Mouse (Mus musculus) ZHBTc4 (cell line): ENCODE data around the gene Hs1bp3.

Source experiments
- DNase-seq: peaks from one replicate; pipeline ENCODE4 v3.0.0-alpha.2; 2011; ENCODE audit warnings: low read depth, low spot score

Gene Hs1bp3

GRCm38 (mm10) chr12:8336601-8337285, 23.5 kb downstream of the Hs1bp3 start:
- DNase-seq, result no peak

DNA sequence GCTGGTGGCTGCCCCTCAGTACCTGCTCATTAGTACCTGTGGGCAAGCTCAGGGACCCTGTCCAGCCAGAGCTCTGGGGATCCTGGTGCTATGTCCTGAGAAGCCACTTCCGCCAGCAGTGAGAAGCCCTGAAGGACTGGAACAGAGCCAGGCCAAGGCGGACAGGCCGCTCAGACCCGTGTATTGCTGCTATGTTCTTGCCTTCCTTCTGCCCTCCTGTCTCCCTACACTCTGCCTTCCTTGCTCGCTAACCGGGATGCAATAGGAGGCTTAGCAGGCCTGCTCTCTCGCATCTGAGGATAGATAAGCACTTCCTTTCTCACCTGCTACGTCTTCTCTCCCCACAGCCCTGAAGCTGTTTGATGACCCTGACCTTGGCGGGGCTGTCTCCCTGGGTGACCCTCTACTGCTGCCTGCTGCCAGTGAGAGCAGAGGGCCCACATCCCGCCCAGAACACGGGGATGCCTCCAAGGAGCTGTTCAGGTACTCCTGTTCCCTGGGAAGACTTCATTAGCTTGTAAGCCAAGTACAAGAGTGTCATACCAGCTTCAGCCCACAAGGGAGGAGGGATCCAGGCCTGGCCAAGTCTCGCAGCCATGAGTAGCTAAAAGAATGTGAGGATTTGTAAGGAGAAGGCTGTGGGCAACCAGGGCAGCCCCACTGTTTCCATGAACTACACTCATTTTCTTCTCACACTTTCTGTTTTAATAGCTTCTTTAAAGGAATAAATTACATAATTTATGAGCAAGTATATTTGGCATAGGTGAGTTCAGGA, 24.2 kb downstream of the Hs1bp3 start:
- DNase-seq, result peak; percentile 65

DNA sequence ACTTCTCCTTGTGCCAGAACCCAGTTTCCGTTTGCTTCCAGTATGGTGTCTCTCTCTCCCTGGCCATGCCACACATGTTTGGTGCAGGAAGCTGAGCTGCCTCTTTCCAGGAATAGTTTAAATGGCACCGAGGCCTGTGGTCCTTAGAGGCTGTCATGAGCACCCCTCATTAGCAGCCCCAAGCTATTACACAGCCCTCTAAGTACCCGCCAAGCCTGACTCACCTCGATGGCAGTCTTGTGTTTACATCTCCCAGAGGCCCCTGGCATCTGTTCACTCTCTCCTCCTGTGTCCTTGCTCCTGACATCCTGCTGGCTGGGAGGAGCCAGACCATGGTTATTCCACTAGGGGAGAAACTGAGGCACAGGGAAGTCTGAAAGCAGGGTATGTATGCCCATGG, 25.3 kb downstream of the Hs1bp3 start:
- no peak for DNase-seq

- no peak for DNase-seq
Observed at GRCm38 (mm10) chr12:8338918-8339317, 25.7 kb downstream of the Hs1bp3 start.

- no peak for DNase-seq
Observed at GRCm38 (mm10) chr12:8339591-8340319, 26.5 kb downstream of the Hs1bp3 start.

DNA sequence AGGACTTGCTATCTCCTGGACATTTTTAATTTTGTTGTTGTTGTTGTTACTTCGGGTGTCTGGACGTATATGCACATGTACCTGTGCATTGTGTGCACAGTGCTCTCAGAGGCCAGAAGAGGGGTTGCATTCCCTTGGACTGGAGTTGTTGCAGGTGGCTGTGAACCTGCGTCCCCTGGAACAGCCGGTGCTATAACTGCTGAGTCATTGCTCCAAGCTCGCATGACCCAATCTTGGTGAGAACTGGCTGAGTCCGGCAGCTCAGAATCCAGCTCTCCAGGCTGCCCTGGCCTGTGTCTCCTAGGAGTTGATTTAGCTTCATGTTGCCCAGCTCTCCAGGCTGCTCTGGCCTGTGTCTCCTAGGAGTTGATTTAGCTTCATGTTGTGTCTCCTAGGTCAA, 27.8 kb downstream of the Hs1bp3 start:
- DNase-seq, result peak; percentile 67

GRCm38 (mm10) chr12:8343381-8343780, 30.1 kb downstream of the Hs1bp3 start:
- no peak for DNase-seq

DNA sequence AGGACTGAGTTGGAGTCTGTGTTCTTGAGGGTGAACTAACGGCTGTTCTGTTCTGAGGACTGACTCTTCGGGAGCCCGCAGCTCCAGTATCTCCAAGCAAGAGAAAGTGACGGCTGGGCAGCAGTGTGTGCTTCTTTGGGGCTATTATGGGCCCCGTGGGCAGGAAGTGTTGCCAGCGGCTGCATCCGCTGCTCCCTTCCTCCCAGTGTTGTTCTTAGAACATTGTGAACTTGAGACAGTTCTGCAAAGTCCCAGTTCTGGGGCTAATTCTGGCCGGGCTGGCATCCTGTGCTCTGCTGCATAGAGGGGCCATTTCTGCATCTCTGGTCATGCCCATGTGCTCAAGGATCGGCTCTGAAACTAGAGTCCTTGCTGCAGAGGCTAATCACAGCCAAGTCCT, 31.7 kb downstream of the Hs1bp3 start:
- no peak for DNase-seq

GRCm38 (mm10) chr12:8345539-8345938, 32.3 kb downstream of the Hs1bp3 start:
- no peak for DNase-seq

DNA sequence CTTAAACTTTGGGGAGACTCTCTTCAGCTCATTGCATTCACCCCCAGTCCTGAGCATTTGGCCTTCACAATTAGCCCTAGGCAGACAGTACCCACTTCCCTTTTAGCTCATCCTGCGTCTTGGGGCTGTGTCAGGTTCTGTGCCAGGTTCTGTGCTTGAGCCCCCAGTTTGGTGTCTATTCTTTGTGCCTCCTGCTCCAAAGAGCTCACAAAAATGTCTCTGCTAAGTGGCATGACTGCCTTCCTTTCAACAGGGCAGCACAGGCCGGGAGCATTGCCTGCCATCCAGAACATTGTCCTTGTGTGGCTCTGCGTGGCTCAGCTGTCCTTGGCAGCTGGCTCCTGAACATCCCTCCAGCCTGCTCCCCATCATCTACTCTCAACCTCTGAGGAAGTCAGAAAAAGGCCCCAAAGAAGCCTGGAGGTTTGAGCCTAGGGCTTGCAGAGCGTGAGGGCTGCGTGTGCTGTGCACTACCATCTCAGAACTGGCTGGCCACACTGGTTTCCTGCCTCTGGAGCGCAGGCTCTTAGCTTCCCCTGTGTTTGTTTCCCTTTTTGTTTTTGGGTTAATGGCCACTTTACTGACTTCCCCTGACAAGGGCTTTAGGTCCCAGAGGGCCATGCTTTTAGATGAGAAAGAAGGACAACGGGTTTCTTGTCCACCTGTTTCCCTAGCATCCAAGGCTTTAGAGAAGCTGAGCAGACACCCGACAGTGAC, 34.7 kb downstream of the Hs1bp3 start:
- DNase-seq, result no peak

- no peak for DNase-seq
Observed at GRCm38 (mm10) chr12:8348733-8349513, 35.7 kb downstream of the Hs1bp3 start.

DNA sequence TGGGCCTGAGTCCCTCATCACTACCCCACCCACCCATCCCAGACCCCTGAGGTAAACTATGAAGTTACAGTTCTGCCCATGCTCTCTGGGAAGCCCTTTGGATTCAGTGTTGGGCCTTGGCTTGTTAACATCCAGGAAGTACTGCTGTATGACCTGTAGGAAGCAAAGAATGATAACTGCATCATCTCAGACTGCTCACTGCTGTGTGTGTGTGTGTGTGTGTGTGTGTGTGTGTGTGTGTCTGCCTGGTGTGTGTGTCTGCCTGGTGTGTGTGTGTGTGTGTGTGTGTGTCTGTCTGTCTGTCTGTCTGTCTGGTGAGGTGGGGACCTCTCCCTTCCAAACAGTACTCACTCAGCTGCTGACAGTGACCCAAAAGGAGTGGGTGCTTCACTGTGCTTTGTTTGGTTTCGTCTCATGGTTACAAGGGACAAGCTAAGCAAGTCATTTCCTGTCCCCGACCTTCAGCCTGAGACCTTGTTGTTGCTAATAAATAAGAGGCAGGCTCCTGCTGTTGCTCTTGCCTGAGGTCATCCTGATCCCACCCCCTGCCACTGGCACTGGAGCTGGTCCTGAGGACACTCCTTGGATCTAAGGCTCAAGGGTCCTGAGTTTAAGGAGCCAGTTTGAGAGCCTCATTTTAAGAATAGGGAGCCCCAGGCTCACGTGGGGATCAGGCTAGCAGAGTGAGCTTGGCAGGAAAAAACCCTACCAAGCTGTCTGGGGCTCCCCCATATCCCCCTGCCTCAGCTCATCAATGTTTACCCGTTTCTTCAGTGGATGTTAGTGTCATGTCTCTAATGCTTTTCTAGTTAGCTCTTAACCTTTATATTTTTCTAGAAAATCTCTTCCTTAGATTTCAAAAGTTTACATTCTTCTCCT, 38.0 kb downstream of the Hs1bp3 start:
- DNase-seq, result peak; percentile 75

DNA sequence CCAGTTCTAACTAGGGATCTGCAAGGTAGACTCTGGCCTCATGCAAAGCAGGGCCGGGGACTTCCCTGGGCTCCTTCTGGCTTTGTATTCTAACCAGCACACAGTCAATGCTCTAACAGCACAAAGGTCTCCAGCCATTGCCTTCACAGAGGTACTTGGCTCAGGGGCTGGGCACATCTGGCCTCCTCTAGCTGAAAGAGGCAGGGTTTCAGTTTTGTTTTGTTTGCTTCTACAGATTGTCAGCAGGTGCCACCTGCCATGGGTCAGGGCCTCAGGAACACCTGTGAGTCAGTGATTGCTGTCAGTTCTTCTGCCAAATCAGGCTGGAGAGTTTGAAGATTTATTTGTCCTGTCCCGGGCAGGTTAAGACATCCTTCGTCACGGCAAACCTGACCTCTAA, 39.8 kb downstream of the Hs1bp3 start:
- no peak for DNase-seq

- DNase-seq, result no peak
Observed at GRCm38 (mm10) chr12:8354187-8354586, 41.0 kb downstream of the Hs1bp3 start.

- DNase-seq, result peak; percentile 52
Observed at GRCm38 (mm10) chr12:8355011-8355410, 41.8 kb downstream of the Hs1bp3 start.

- DNase-seq, result peak; percentile 18
Observed at GRCm38 (mm10) chr12:8357449-8357848, 44.2 kb downstream of the Hs1bp3 start.

DNA sequence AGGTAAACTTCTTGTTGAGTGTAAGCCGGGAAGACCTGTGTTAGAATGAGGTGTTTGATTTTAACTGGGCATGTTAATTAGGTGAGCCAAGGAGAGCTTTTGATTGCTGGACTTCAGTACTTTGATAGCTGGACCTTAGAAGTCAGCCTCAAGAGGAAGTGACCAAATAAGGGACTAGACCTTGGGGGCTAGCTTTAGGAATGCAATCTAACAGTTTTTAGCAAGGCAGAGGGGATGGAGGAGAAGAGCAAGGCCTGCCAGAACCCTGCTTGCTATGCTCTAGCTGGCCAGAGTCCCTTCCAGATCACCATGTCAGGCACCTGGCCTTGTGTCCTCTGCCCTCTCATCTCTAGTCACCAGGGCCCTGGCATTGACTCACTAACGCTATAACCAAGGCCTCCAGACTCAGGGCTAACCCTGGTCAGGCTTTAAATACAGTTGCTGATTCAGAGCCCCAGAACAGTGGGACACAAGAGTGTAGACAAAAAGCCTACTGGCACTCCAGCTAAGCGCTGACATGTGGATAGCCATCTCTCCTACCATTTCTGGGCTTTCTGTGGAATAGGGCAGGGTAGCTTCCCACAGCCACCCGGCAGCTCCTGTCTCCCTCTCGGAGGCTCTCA, 45.2 kb downstream of the Hs1bp3 start:
- no peak for DNase-seq

- peak; percentile 13 for DNase-seq
Observed at GRCm38 (mm10) chr12:8359418-8360112, 46.3 kb downstream of the Hs1bp3 start.

GRCm38 (mm10) chr12:8361866-8362265, 48.6 kb downstream of the Hs1bp3 start:
- no peak for DNase-seq
